Mouse (Mus musculus) myocyte (in vitro differentiated cells): ENCODE measurements around the gene Prrg2. TPM values are rescaled to one million over a fixed set of nuclear protein-coding genes. Genes with fewer than 3 reads are reported as not detected.
A peak's percentile ranks its signal among the peaks of the same experiment; 100 is the strongest.

Experiments used
- H3K27me3 ChIP-seq: one replicate; pipeline ENCODE4 v1.6.1; 2011; ENCODE audit not compliant: control insufficient read depth, insufficient read depth, insufficient read length
- H3K36me3 ChIP-seq: one replicate; pipeline ENCODE4 v1.6.1; 2011; ENCODE audit not compliant: control insufficient read depth, insufficient read depth
- H3K4me2 ChIP-seq: one replicate; pipeline ENCODE4 v1.6.1; 2011; ENCODE audit warnings: low read depth, control low read depth
- H3K4me3 ChIP-seq: one replicate; pipeline ENCODE4 v1.5.1; 2011; ENCODE audit warnings: mild to moderate bottlenecking, control low read depth, moderate library complexity
- H3K79me2 ChIP-seq: one replicate; pipeline ENCODE4 v1.6.1; 2011; ENCODE audit not compliant: control insufficient read depth, insufficient read depth
- H3ac ChIP-seq: one replicate; pipeline ENCODE4 v1.6.1; 2011; ENCODE audit not compliant: control insufficient read depth, insufficient read length
- CEBPB ChIP-seq: IDR thresholded peaks from 2 replicates; pipeline ENCODE4 v1.6.1; 2011; ENCODE audit warnings: mild to moderate bottlenecking, moderate library complexity; ENCODE audit not compliant: poor library complexity, insufficient read depth, severe bottlenecking
- E2F4 ChIP-seq: IDR thresholded peaks from one replicate; pipeline ENCODE4 v1.6.1; 2011; ENCODE audit warnings: mild to moderate bottlenecking, control low read depth, moderate library complexity; ENCODE audit not compliant: insufficient read depth
- MAX ChIP-seq: IDR thresholded peaks from one replicate; pipeline ENCODE4 v1.6.1; 2011; ENCODE audit warnings: low read depth, mild to moderate bottlenecking, control low read depth
- MYOD1 ChIP-seq, 3 experiments: IDR thresholded peaks; one replicate each; pipeline ENCODE4 v1.6.1; 2011; ENCODE audit warnings: control low read depth in 2 of 3, low read depth in 2 of 3, mild to moderate bottlenecking in 2 of 3, moderate library complexity in 1 of 3; ENCODE audit not compliant: insufficient read length in 2 of 3, control insufficient read depth in 1 of 3
- MYOG ChIP-seq, 3 experiments: IDR thresholded peaks; one replicate each; pipeline ENCODE4 v1.6.1; 2011; ENCODE audit warnings: control low read depth in 2 of 3, low read depth in 2 of 3, mild to moderate bottlenecking in 2 of 3; ENCODE audit not compliant: insufficient read length in 2 of 3, control insufficient read depth in 1 of 3, insufficient read depth in 1 of 3
- POLR2A ChIP-seq: IDR thresholded peaks from one replicate; pipeline ENCODE4 v1.6.1; 2011; ENCODE audit warnings: low read depth, mild to moderate bottlenecking, control low read depth, moderate library complexity; ENCODE audit not compliant: insufficient read length
- POLR2AphosphoS2 ChIP-seq: IDR thresholded peaks from one replicate; pipeline ENCODE4 v1.6.1; 2011; ENCODE audit warnings: low read depth, control low read depth; ENCODE audit not compliant: insufficient read length
- REST ChIP-seq: IDR thresholded peaks from one replicate; pipeline ENCODE4 v1.6.1; 2011; ENCODE audit warnings: mild to moderate bottlenecking, control low read depth, moderate library complexity; ENCODE audit not compliant: insufficient read depth, insufficient read length
- SRF ChIP-seq: IDR thresholded peaks from one replicate; pipeline ENCODE4 v1.6.1; 2011; ENCODE audit warnings: low read depth; ENCODE audit not compliant: control insufficient read depth, insufficient read length
- TCF12 ChIP-seq: IDR thresholded peaks from one replicate; pipeline ENCODE4 v1.6.1; 2011; ENCODE audit warnings: mild to moderate bottlenecking, control low read depth; ENCODE audit not compliant: poor library complexity, insufficient read depth, severe bottlenecking
- TCF3 ChIP-seq: IDR thresholded peaks from one replicate; pipeline ENCODE4 v1.6.1; 2011; ENCODE audit warnings: low read depth, control low read depth; ENCODE audit not compliant: insufficient read length
- USF1 ChIP-seq: IDR thresholded peaks from one replicate; pipeline ENCODE4 v1.6.1; 2011; ENCODE audit warnings: low read depth, mild to moderate bottlenecking, control low read depth, moderate library complexity
- polyA plus RNA-seq: library from polyadenylated mRNA; unstranded; fragments of >200 nt; fragmentation: generic; extraction: Trizol; gene quantifications from one replicate; pipeline ENCODE4 v1.2.1, GENCODE M21; 2012; ENCODE audit warnings: missing spikeins

Gene Prrg2
- polyA plus RNA-seq, 1 experiment, result 12.9 TPM

- no peaks in the 10 kb centered on the region for H3K79me2 ChIP-seq
- no peak for TF ChIP-seq TCF12
- no peak overlapping the region for H3ac ChIP-seq
- no peak overlapping the region for H3K4me2 ChIP-seq
- H3K36me3 ChIP-seq, result no peaks in the 10 kb centered on the region
- H3K4me3 ChIP-seq, result no peak overlapping the region
- H3K27me3 ChIP-seq, result no peaks in the 10 kb centered on the region
Measured at GRCm38 (mm10) chr7:45088597-45088996, 26.1 kb upstream of the Prrg2 start.

GRCm38 (mm10) chr7:45086084-45086483, 23.6 kb upstream of the Prrg2 start:
- Histone ChIP-seq H3K27me3 (no peaks in the 10 kb centered on the region), H3K79me2 (no peaks in the 10 kb centered on the region), H3K4me2 (no peak overlapping the region), H3ac (no peak overlapping the region), H3K4me3 (no peak overlapping the region), H3K36me3 (no peaks in the 10 kb centered on the region)
- TF ChIP-seq MYOD1 (IDR thresholded peaks at IDR 0.05; ENCODE audit: control insufficient read depth in 1 of 3, insufficient read length in 2 of 3, low read depth in 2 of 3) (no peak), MAX (no peak), USF1 (no peak), SRF (no peak), E2F4 (no peak), MYOG (IDR thresholded peaks at IDR 0.05; ENCODE audit: control insufficient read depth in 1 of 3, insufficient read depth in 1 of 3, insufficient read length in 2 of 3, low read depth in 2 of 3) (no peak), POLR2A (no peak), TCF12 (no peak), POLR2AphosphoS2 (no peak), TCF3 (no peak), CEBPB (no peak), REST (no peak)

DNA sequence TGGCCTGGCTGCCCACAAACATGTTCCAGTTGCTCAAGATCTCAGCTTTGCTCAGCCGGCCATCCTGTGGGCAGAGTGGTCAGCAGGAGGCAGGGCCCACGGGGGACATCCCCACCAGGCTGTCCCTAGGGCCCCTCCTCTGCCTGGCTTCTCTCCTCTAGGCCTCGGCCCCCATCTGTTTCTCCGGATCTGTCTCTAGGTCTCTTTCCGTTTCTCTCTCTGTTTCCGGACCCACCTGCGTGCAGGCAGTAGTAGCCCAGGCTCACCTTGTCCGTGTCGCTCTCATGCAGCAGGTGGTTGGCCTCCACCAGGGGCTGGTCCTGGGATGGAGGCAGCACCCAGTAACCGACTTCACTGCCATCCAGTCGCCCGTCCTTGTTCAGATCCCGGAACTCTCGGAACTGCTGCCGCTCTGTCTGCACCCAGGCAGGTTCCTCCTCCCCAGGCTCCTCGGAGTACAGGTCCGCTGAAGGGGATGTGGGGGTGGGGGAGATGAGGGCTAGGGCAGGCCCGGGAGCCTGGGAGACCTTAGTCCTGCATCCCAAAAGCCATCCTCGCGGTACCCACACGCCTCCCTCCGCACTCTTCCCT, 20.9 kb upstream of the Prrg2 start:
- Histone ChIP-seq H3K4me3 (no peak overlapping the region), H3ac (peak overlapping the region; percentile 33), H3K36me3 (no peaks in the 10 kb centered on the region), H3K27me3 (no peaks in the 10 kb centered on the region), H3K4me2 (no peak overlapping the region), H3K79me2 (no peaks in the 10 kb centered on the region)
- no peak for TF ChIP-seq SRF
- TF ChIP-seq MYOD1 (IDR thresholded peaks at IDR 0.05; ENCODE audit: control insufficient read depth in 1 of 3, insufficient read length in 2 of 3, low read depth in 2 of 3), result no peak
- TF ChIP-seq TCF3, result no peak
- no peak for TF ChIP-seq TCF12
- no peak for TF ChIP-seq E2F4
- TF ChIP-seq CEBPB, result no peak
- TF ChIP-seq POLR2A, result no peak
- no peak for TF ChIP-seq USF1
- TF ChIP-seq MYOG (IDR thresholded peaks at IDR 0.05; ENCODE audit: control insufficient read depth in 1 of 3, insufficient read depth in 1 of 3, insufficient read length in 2 of 3, low read depth in 2 of 3), result no peak
- TF ChIP-seq POLR2AphosphoS2, result no peak
- TF ChIP-seq MAX, result no peak

DNA sequence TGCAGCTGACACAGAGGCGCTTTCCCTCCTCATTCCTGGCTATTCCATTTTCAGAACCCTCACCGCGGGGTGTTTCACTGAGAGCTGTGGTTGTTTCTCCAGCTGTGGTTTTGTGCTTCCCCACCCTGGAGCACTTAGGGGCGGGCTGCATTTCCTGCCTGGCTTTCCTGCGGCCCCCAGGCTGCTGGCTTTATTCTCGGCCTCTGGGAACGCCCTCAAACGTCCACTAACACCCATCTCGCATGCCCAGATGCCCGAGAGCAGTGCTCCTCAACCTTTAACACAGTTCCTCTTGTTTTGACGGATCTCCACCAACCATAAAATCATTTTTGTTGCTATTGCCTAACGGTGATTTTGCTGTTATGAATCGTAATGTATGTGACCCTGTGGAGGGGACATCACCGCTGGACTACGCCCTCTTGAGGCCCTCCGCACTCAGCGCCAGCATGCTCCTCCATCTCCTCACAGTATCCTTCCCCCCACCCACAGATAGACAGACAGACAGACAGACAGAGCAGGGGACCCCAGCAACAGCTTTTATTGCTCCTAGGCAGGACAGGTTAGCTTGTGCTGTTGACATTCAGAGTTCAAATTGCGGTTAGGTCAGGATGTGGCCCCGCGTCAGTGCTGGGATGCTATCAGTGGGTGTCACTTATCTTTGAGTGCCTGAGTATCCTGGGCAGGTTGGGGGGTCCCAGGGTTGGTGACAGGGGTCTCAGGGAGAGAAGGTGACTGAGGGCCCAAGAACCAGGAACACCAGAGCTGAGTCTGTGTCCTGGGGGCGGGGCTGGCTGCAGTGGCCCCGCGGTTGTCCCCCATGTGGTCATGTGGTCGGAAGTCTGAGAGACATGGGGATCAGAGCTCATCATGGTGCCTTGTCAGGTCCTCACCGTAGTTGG, 20.2 kb upstream of the Prrg2 start:
- Histone ChIP-seq H3K4me3 (no peak overlapping the region), H3K4me2 (peak overlapping the region; percentile 63), H3ac (peak overlapping the region; percentile 33), H3K36me3 (no peaks in the 10 kb centered on the region), H3K79me2 (no peaks in the 10 kb centered on the region), H3K27me3 (no peaks in the 10 kb centered on the region)
- TF ChIP-seq TCF3 (no peak), POLR2AphosphoS2 (no peak), MYOG (IDR thresholded peaks at IDR 0.05; ENCODE audit: control insufficient read depth in 1 of 3, insufficient read depth in 1 of 3, insufficient read length in 2 of 3, low read depth in 2 of 3) (peak in 1 of 3 experiments; percentile 59), SRF (no peak), POLR2A (peak; percentile 10), REST (no peak), CEBPB (no peak), MYOD1 (IDR thresholded peaks at IDR 0.05; ENCODE audit: control insufficient read depth in 1 of 3, insufficient read length in 2 of 3, low read depth in 2 of 3) (peak in 2 of 3 experiments; percentile 23 to 27), MAX (no peak), USF1 (no peak), TCF12 (no peak), E2F4 (no peak)

DNA sequence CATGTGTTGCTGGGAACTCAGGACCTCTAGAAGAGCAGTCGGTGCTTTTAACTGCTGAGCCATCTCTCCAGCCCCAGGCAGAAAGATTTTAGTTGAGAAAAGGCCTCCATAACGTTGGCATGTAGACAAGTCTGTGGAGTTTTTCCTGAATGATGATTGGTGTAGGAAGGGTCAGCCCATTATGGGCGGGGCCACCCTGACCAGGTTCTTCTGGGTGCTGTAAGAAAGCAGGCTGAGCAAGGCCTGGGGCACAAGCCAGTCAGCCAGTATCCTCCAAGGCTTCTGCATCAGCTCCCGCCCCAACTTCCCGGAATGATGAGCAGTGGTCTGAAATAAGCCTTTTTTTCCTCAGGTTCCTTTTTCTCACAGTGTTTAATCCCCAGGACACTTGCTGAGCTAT, 18.5 kb upstream of the Prrg2 start:
- H3K4me3 ChIP-seq, result no peak overlapping the region
- H3K36me3 ChIP-seq, result no peaks in the 10 kb centered on the region
- no peak overlapping the region for H3ac ChIP-seq
- H3K27me3 ChIP-seq, result no peaks in the 10 kb centered on the region
- no peak for TF ChIP-seq REST
- TF ChIP-seq TCF12, result no peak
- TF ChIP-seq USF1, result no peak
- TF ChIP-seq POLR2A, result no peak
- TF ChIP-seq SRF, result no peak
- TF ChIP-seq MYOD1 (IDR thresholded peaks at IDR 0.05; ENCODE audit: control insufficient read depth in 1 of 3, insufficient read length in 2 of 3, low read depth in 2 of 3), result no peak
- TF ChIP-seq MAX, result no peak
- no peak for TF ChIP-seq CEBPB
- no peak for TF ChIP-seq MYOG (IDR thresholded peaks at IDR 0.05; ENCODE audit: control insufficient read depth in 1 of 3, insufficient read depth in 1 of 3, insufficient read length in 2 of 3, low read depth in 2 of 3)
- TF ChIP-seq POLR2AphosphoS2, result no peak
- no peak for TF ChIP-seq E2F4
- no peak for TF ChIP-seq TCF3
- no peaks in the 10 kb centered on the region for H3K79me2 ChIP-seq
- no peak overlapping the region for H3K4me2 ChIP-seq
